Mouse (Mus musculus): ENCODE results near the gene Zfp59.

Gene Zfp59

DNA sequence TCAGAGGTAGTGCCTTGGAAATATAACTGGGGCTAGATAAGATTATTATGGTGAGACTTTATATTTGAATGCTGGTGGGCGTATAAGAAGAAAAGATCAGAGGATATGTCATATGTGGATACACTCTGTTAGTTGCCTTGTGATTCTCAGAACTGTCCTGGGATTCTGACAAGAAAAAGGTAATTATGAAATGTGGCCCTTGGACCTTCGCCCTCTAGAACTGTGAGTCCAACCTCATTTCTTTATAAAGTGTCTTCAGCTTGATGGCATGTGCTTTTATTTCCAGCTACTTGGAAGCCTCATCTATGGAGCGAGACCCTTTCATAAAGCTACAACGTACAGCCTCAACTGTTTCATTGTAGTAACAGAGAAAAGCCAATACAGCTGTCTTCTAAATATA lies 62.2 kb downstream of the Zfp59 start:
- WGBS: 94% methylated on average over 4 of the region's 4 CpGs

DNA sequence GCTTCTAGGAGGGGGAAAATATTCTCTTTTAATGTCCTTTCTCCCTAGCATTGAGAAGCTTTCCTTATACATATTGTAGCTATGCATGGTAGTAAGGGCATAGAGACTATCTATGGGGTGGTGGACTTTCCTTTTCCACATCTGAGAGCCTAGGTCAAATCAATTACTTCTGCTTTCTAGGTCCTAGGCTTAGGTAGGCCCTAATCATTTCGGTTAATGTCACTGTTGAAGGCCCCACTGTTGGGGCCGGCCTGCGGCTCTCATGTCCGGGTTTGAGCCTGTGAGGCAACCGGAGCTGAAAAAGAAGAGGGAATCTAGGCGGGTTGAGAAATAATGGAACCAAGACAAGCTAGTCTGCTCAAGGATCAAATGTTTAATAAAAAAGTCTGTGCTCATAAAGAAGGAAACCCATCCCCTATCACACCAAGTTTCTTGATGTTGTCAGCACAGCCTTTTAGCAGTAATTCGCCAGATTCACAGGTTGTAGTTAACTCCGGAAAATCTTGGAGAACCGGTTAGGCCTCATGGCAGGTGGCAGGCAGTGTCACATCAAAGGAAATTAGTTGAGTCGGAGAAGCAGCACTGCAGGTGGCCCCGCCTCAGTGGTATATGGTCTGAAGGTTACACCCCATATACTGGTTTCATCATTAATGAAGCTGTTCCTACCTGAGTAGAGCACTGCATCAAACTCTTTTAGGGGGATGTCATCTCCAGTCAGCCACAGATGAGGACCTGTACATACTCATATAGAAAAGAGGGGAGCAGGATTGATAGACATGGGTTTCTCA lies 66.8 kb downstream of the Zfp59 start:
- WGBS: 81% methylated on average over 11 of the region's 11 CpGs
